Comparison of ENCODE assay signal across 31 mouse cellular contexts in genomic region chr6:92878771-92879170, GRCm38 (mm10). TPM values are rescaled to one million over a fixed set of nuclear protein-coding genes. Genes with fewer than 3 reads are reported as not detected.
"Had no signal": no experiment of that assay in that cellular context is flagged by ENCODE, and none has a peak within 500 bp of the region (broad histone marks: within the 10 kb centered on the region; RNA-seq: fewer than 3 reads in every experiment).

No protein-coding gene starts in this region.

- H3K27me3 ChIP-seq: hindbrain, embryonic 12.5 days; intestine, embryonic 15.5 days; limb, embryonic 12.5 days; liver, embryonic 13.5 days; liver, embryonic 15.5 days had no signal

- H3K9ac ChIP-seq: hindbrain, embryonic 12.5 days; hindbrain, embryonic 14.5 days; intestine, embryonic 15.5 days; limb, embryonic 12.5 days; liver, embryonic 13.5 days; liver, embryonic 15.5 days; liver, postnatal 0 days had no signal

- ATAC-seq: forebrain, embryonic 16.5 days; hindbrain, embryonic 16.5 days; inflammation-experienced regulatory T-cells, adult 6 months; intestine, embryonic 15.5 days; intestine, postnatal 0 days; liver, postnatal 0 days had no signal

- H3K4me3 ChIP-seq: gastrocnemius, adult 2 months; hindbrain, embryonic 10.5 days; hindbrain, embryonic 12.5 days; intestine, embryonic 15.5 days; layer of hippocampus, adult 2 months; left cerebral cortex, adult 2 months; limb, embryonic 10.5 days; limb, embryonic 12.5 days; liver, embryonic 13.5 days; liver, embryonic 15.5 days had no signal

- H3K36me3 ChIP-seq: intestine, embryonic 15.5 days; liver, embryonic 13.5 days; liver, embryonic 15.5 days had no signal

- H3K4me1 ChIP-seq: intestine, embryonic 15.5 days; liver, embryonic 13.5 days; liver, embryonic 15.5 days had no signal

- H3K9me3 ChIP-seq: hindbrain, embryonic 10.5 days; hindbrain, embryonic 12.5 days; intestine, embryonic 15.5 days; limb, embryonic 10.5 days; limb, embryonic 12.5 days; liver, embryonic 13.5 days; liver, embryonic 15.5 days had no signal

- H3K27ac ChIP-seq: gastrocnemius, adult 2 months; hindbrain, embryonic 10.5 days; hindbrain, embryonic 12.5 days; hindbrain, embryonic 14.5 days; intestine, embryonic 15.5 days; layer of hippocampus, adult 2 months; left cerebral cortex, adult 2 months; limb, embryonic 10.5 days; limb, embryonic 12.5 days; liver, embryonic 13.5 days; liver, embryonic 15.5 days had no signal

- H3K4me2 ChIP-seq: hindbrain, embryonic 12.5 days; hindbrain, embryonic 14.5 days; intestine, embryonic 15.5 days; limb, embryonic 12.5 days; liver, embryonic 11.5 days; liver, embryonic 13.5 days; liver, embryonic 15.5 days had no signal

- DNase-seq: gastrocnemius, adult 2 months; gastrocnemius, postnatal 10 days; gastrocnemius, postnatal 25 days; kidney, adult 18-20 months; kidney, adult 9 months; kidney, postnatal 25 days; kidney, postnatal 4 days; liver; liver, embryonic 13.5 days; liver, postnatal 0 days; lung, adult 2 months had no signal

RNA-seq across cellular contexts. Expression of gene Gm15737, which starts 9.6 kb away (rescaled TPM):
- total RNA-seq: granulocyte monocyte progenitor cell, adult 5-6 weeks; layer of hippocampus, adult 2 months; layer of hippocampus, postnatal 10 days; layer of hippocampus, postnatal 25 days; left cerebral cortex, adult 2 months; left cerebral cortex, postnatal 14 days; left cerebral cortex, postnatal 36 days had no signal
- polyA plus RNA-seq: forebrain, embryonic 16.5 days; frontal cortex, adult 2 months; hindbrain, embryonic 12.5 days; hindbrain, embryonic 16.5 days; inflammation-experienced regulatory T-cells, adult 6 months; limb, embryonic 10.5 days; liver, embryonic 11.5 days; liver, embryonic 13.5 days; liver, embryonic 15.5 days; liver, postnatal 0 days; lung, adult 2 months had no signal
